In the genomic region with DNA sequence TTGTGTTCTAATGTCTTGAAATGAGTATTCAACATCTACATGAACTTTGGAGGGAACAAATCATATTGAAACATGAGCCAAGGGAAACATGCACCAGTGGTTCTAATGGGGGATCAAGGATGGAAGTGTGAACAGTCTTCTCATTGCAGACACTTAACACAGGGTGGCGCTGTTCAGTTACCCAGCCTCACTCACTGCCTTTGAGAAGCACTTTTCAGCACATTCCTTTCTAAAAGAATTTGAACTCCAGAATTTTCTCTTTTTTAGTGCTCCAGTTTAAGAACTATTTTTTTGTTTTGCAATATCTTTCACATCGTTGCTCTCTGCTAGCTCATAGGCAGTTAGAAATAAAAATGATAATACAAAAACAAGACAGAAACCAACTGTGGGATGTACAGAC, we compare ENCODE assay signal across 9 mouse cellular contexts.
A peak's percentile ranks its signal among the peaks of the same experiment; 100 is the strongest.
DNase-seq lines count a peak whose midpoint lies in the region; ATAC-seq and TF ChIP-seq lines count a peak whose summit lies in the region.
"Had no signal": no experiment of that assay in that cellular context is flagged by ENCODE, and none has a peak within 500 bp of the region (broad histone marks: within the 10 kb centered on the region; RNA-seq: fewer than 3 reads in every experiment).

No protein-coding gene starts in this region.

- TF ChIP-seq POLR2A in thymus, adult 2 months (IDR thresholded peaks at IDR 0.05; ENCODE audit: control insufficient read depth, extremely low read depth, insufficient read depth, low read length, poor library complexity): no peak

- no peaks in the 10 kb centered on the region for H3K4me1 ChIP-seq in forebrain, embryonic 14.5 days (ENCODE audit: control insufficient read depth, insufficient read depth, low read length)
- no peaks in the 10 kb centered on the region for H3K4me1 ChIP-seq in forebrain, embryonic 12.5 days
- no peaks in the 10 kb centered on the region for H3K4me1 ChIP-seq in thymus, adult 2 months (replicated peaks; ENCODE audit: control insufficient read depth, insufficient read depth, low read length)
- no peaks in the 10 kb centered on the region for H3K4me1 ChIP-seq in embryonic facial prominence, embryonic 10.5 days
- H3K4me1 ChIP-seq: neural tube, embryonic 12.5 days had no signal

- H3K9me3 ChIP-seq in forebrain, embryonic 14.5 days (replicated peaks; ENCODE audit: control insufficient read depth, low read length): no peaks in the 10 kb centered on the region
- no peaks in the 10 kb centered on the region for H3K9me3 ChIP-seq in forebrain, embryonic 12.5 days
- H3K9me3 ChIP-seq in embryonic facial prominence, embryonic 10.5 days: no peaks in the 10 kb centered on the region
- H3K9me3 ChIP-seq: neural tube, embryonic 12.5 days had no signal

- H3K9ac ChIP-seq in forebrain, embryonic 14.5 days (ENCODE audit: low read length): no peak overlapping the region
- no peak overlapping the region for H3K9ac ChIP-seq in forebrain, embryonic 12.5 days
- H3K9ac ChIP-seq: neural tube, embryonic 12.5 days had no signal

- ATAC-seq in forebrain, embryonic 14.5 days: no peak
- ATAC-seq in forebrain, embryonic 12.5 days (ENCODE audit: low FRiP score): no peak

- H3K36me3 ChIP-seq in forebrain, embryonic 14.5 days (ENCODE audit: control insufficient read depth, insufficient read depth, low read length): no peaks in the 10 kb centered on the region
- H3K36me3 ChIP-seq in forebrain, embryonic 12.5 days (replicated peaks): no peaks in the 10 kb centered on the region
- no peaks in the 10 kb centered on the region for H3K36me3 ChIP-seq in thymus, adult 2 months (ENCODE audit: control insufficient read depth, insufficient read depth, low read length)
- H3K36me3 ChIP-seq in embryonic facial prominence, embryonic 10.5 days (replicated peaks): no peaks in the 10 kb centered on the region
- H3K36me3 ChIP-seq: neural tube, embryonic 12.5 days had no signal

- intact Hi-C loops in left cerebral cortex, postnatal 14 days (cut with DNase I): no loop called here

- no peak overlapping the region for H3K27ac ChIP-seq in forebrain, embryonic 14.5 days (ENCODE audit: low read depth, low read length)
- H3K27ac ChIP-seq in forebrain, embryonic 12.5 days: no peak overlapping the region
- no peak overlapping the region for H3K27ac ChIP-seq in thymus, adult 2 months (ENCODE audit: control insufficient read depth, insufficient read depth, low read length)
- H3K27ac ChIP-seq in embryonic facial prominence, embryonic 10.5 days (replicated peaks): no peak overlapping the region
- H3K27ac ChIP-seq: neural tube, embryonic 12.5 days had no signal

- peak; percentile 41 for DNase-seq in forebrain, embryonic 14.5 days (ENCODE audit: low spot score)
- DNase-seq in thymus, adult 2 months: peak; percentile 19
- no peak for DNase-seq in thymus, adult 18-20 months
- peak; percentile 53 for DNase-seq in embryonic facial prominence, embryonic 10.5 days (ENCODE audit: low spot score)
- DNase-seq in left cerebral cortex, postnatal 14 days (ENCODE audit: low spot score in 2 of 2): peak; percentile 20 to 45
- peak; percentile 34 for DNase-seq in retina, postnatal 1 day
- no peak for DNase-seq in gastrocnemius, postnatal 4 days (ENCODE audit: low spot score in 2 of 2)

- no peak overlapping the region for H3K4me3 ChIP-seq in forebrain, embryonic 14.5 days (ENCODE audit: low read depth, low read length)
- no peak overlapping the region for H3K4me3 ChIP-seq in forebrain, embryonic 12.5 days (replicated peaks)
- no peak overlapping the region for H3K4me3 ChIP-seq in thymus, adult 2 months (ENCODE audit: control insufficient read depth, insufficient read depth, low read length)
- no peak overlapping the region for H3K4me3 ChIP-seq in embryonic facial prominence, embryonic 10.5 days
- H3K4me3 ChIP-seq: neural tube, embryonic 12.5 days had no signal

- no peak overlapping the region for H3K4me2 ChIP-seq in forebrain, embryonic 14.5 days (ENCODE audit: low read length)
- H3K4me2 ChIP-seq in forebrain, embryonic 12.5 days: no peak overlapping the region
- H3K4me2 ChIP-seq: neural tube, embryonic 12.5 days had no signal

- 19% methylated on average over 2 of the region's 2 CpGs for WGBS in forebrain, embryonic 14.5 days
- WGBS in forebrain, embryonic 12.5 days: 19% methylated on average over 2 of the region's 2 CpGs
- WGBS in thymus, adult 2 months: 26% methylated on average over 2 of the region's 2 CpGs
- WGBS in embryonic facial prominence, embryonic 10.5 days: 21% methylated on average over 2 of the region's 2 CpGs

- no peaks in the 10 kb centered on the region for H3K27me3 ChIP-seq in forebrain, embryonic 14.5 days (replicated peaks; ENCODE audit: control insufficient read depth, insufficient read depth, low read length)
- H3K27me3 ChIP-seq in forebrain, embryonic 12.5 days: no peaks in the 10 kb centered on the region; the same call in 1 of the 2 replicates
- no peaks in the 10 kb centered on the region for H3K27me3 ChIP-seq in thymus, adult 2 months (ENCODE audit: control insufficient read depth, insufficient read depth, low read length)
- H3K27me3 ChIP-seq in embryonic facial prominence, embryonic 10.5 days (replicated peaks; ENCODE audit: low read depth, poor library complexity, severe bottlenecking): no peaks in the 10 kb centered on the region
- H3K27me3 ChIP-seq: neural tube, embryonic 12.5 days had no signal

- no peak for TF ChIP-seq CTCF in thymus, adult 2 months (IDR thresholded peaks at IDR 0.05; ENCODE audit: borderline replicate concordance, control insufficient read depth, extremely low read depth, insufficient read depth, low read length, poor library complexity)

Comparison
In these comparisons a context has a peak if more than half of its experiments do, and no peak if none do; other contexts are left out.
1. DNase-seq: peak in forebrain, embryonic 14.5 days (single experiment), thymus, adult 2 months (single experiment), embryonic facial prominence, embryonic 10.5 days (single experiment), left cerebral cortex, postnatal 14 days (2 of 2) and retina, postnatal 1 day (single experiment); none in thymus, adult 18-20 months (0 of 2) and gastrocnemius, postnatal 4 days (0 of 2).